Mouse (Mus musculus): ENCODE measurements around the gene Pkm.

Pkm gene

DNA sequence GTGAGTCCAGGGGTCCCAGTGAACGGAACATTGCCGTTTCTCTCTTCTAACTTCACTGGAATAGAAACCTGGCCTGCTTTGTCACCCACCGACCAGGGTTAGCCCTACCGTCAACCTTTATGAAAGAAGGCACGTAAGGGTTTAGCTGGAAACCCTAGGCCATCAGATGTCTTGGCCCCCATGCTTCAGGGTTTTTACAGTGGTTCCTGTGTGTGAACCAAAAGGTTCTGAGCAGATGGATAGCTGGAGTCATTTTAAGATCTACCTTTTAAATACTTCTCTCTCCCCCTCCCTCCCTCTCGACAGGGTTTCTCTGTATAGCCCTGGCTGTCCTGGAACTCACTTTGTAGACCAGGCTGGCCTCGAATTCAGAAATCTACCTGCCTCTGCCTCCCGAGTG lies 9.8 kb downstream of the Pkm start:
- DNase-seq (ENCODE audit: low spot score in 2 of 2), result no peak

DNA sequence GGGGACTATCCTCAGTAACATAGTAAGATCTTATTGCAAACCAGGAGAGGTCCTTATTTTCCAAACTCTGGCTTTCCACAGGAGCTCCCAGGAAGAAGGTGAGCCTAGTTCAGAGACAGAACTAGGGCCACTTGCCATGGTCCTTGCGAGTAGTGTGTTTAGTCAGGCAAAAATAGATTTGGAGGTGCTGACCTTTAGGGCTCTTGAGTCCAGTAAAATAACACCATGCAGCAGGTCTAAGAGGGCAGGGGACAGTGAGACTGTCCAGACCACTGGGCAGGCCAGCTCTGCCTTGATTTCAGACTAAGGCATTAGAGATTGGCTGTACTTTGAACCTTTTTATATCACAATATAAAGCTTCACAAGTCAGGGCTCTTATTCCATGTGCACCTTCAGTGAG lies 10.6 kb downstream of the Pkm start:
- DNase-seq (ENCODE audit: low spot score in 2 of 2), result no peak

DNA sequence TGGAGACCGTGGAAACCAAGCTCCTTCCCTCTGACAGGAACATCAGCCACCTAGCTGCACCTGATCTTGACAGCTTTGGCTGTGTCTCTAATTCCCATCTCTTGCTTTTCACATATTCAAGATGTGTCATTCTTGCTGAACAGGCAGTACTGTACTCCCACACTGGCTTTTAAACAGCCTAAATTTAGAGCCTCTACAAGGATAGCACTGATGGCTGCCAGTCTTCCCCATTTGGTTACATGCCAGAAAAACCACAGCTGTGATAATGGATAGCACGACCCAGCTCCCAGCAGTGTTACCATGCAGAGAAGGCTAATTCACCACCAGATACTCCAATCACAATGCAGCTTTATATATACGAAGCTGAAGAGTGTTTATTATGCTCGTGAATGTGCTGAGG lies 11.1 kb downstream of the Pkm start:
- peak in 1 of 2 experiments; percentile 48 for DNase-seq (ENCODE audit: low spot score in 2 of 2)

DNA sequence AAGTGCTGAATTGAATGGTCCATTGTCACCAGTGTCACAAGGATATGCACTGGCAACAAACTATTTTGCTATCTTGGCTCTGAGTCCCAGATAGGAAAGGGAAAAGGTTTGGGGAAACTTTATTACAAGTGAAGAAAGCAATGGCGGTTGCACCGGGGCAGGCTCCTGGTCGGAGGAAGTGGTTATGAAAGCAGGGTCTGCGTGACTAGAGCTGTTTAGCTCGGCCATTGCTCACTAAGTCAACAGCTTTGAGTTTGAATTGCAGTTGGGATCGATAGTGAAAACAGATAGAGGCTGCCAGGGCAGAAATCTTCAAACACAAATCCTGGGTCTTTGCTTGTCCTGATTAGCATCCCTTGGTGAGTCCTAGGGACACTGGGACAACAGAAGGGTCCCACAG lies 11.7 kb downstream of the Pkm start:
- DNase-seq (ENCODE audit: low spot score in 2 of 2), result no peak

DNA sequence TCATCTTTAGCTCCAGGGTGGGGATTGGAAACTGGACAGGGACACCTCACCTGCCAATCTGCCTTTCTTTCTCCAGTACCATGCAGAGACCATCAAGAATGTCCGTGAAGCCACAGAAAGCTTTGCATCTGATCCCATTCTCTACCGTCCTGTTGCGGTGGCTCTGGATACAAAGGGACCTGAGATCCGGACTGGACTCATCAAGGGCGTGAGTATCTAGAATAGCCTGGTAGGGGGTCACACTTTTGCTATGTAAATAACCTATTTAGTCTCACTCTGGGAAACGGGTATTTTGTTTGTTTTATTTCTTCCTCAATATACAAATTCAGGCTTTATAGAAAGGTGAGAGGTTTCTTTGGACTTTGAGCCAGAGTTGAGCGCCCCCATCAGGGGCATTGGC lies 12.3 kb downstream of the Pkm start:
- no peak for DNase-seq (ENCODE audit: low spot score in 2 of 2)

DNA sequence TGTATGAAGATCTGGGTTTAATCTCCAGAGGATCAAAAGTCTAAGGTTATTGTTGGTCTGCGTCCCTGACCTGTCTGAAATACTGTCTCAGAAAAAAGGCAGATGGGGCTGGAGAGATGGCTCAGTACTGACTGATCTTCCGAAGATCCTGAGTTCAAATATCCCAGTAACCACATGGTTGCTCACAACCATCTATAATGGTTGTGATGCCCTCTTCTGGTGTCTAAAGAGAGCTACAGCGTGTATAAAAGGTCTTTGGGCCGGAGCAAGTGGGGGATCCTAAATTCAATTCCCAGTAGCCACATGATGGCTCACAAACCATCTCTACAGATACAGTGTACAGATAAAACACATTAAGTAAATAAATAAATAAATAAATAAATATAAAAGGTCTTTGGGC lies 13.0 kb downstream of the Pkm start:
- DNase-seq (ENCODE audit: low spot score in 2 of 2), result no peak

DNA sequence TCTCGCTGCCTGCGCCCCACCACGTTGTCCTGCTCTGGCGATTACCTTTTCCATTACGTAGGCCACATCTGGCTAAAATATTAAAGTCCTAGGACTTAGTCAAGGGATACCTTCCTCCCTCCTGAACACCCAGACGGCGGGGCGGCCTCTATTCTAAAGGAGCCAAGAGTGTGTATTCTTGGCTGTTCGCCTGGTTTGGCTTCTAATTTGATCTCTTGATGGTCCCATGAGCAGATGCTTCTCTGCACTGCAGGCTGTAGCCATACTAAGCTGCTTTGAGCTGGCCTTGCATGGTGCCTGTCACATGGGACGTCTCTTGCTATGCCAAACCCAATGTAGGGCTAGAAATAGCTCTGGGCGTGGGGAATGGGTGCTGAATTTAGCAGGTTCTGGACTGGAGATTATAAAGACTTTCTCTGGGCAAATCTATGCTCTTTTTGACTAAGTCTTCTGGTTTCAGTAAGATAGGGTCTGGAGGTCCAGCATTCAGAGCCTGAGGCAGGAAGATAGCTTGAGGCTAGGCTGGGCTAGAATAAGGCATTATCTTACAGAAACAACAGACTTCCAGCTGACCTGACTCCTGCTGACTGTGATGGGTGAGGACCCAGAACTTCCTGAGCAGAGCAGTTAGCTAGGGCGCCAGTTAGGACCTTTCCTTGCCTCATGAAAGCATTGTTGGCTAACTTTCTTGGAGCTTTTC lies 16.2 kb downstream of the Pkm start:
- DNase-seq (ENCODE audit: low spot score in 2 of 2), result peak in 1 of 2 experiments; percentile 41

DNA sequence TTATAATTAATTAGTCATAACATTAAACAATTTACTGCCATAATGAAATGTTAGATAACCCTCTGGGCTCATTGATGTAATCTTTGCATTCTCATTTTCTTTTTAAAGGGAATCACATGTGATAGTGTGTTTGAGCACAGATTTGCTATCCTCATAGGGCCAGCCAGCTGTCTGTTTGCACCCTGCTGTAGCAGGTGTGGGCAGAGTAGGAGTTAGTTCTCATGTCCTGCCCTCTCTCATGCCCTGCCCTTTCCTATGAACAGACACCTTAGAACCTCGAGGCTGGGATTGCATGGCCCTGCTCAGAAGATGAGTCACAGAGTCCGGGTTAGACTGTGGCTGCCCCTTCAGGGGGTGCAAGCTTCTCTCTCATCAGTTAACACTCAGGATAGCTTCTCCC lies 17.3 kb downstream of the Pkm start:
- no peak for DNase-seq (ENCODE audit: low spot score in 2 of 2)

DNA sequence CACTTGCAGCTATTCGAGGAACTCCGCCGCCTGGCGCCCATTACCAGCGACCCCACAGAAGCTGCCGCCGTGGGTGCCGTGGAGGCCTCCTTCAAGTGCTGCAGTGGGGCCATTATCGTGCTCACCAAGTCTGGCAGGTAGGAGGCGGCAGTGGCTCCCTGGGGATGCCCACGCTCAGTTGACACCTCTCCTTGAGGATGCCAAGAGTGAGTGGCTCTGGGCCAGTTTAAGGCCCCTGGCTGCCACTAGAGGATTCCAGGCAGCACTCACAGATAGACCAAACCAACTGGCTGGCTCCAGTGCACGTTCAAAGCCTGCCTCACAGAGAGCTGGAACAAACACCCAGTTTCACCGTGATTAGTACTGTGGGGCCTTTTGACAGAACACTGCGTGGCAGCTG lies 19.4 kb downstream of the Pkm start:
- DNase-seq (ENCODE audit: low spot score in 2 of 2), result no peak

DNA sequence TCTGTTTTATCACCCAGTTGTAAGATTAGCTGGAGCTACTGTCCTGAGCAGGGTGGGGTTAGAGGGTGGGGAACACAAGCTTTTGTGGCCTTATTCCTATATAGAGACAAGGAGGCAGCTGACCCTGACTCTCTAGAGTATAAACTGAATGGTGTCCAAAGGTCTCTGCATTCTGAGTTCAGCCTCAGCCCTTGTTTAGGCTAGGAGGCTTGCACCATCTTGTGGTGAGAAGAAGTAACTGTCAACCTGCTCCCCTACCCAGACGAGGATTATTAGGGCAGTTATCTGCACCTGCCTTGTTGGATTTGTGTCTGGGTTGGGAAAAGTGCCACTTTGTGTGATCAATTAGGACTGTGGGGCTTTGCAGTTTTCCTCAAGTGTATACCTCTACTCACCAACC lies 22.1 kb downstream of the Pkm start:
- no peak for DNase-seq (ENCODE audit: low spot score in 2 of 2)

DNA sequence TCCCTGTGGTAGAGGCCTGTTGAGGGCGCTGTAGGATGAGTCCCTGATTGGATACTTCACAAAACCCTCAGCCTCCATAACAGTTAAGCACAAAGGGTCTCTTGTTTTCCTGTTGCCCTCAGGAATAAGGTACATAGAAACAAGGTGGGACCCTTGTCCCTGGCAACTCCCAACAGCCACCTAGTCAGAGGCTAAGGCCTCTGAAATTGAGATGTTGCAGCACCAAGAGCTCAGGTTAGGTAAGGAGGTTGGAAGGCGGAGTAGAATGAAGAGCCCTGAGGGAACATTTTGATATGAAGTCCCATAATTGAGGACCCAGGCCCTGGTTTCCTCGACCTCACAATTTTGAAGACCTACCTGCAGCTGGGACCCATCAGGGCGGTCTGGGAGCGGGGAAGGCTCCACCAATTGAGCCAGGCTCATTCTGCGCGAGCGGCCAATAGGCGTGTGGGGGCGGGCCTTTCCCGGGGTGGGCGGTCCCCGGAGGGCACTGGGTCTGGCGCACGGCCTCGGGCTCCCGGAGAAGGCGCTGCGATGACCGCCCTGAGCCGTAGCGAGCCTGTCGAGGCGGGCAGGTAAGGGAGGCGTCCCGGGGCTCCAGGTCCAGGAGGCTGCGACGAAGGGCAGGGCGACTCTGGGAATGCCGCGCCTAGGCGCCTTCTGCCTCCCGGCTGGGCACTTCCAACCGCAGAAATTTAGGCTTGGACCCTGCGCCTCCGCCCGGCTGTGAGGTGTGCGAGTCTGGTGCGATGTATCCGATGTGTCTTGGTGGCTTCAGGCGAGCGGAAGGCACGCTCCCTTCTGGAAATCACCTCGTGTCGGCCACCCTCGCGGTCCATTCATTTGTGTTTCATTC lies 23.7 kb downstream of the Pkm start, which contains the start of gene Gramd2:
Gramd2 (plus strand) TSS at position 467 of the 856 bp plus-strand sequence.
- DNase-seq (ENCODE audit: low spot score in 2 of 2), result peak; percentile 63 to 68

DNA sequence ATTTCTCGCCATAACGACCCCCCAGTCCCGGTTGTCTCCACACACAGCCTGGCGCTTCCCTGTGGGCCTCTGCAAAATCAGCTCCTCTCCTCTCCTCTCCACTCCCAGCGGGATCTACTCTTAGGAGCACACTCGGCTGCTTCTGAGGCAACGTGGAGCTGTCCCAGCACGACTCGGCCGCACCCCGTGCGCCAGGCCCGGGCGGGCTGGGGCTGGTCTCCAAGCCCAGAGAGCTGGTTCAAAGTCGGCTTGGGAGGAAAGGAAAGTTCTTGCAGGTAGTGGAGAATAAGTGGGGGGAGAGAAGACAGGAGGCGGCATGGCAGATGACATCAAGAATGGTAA lies 24.3 kb downstream of the Pkm start:
- no peak for DNase-seq (ENCODE audit: low spot score in 2 of 2)

DNA sequence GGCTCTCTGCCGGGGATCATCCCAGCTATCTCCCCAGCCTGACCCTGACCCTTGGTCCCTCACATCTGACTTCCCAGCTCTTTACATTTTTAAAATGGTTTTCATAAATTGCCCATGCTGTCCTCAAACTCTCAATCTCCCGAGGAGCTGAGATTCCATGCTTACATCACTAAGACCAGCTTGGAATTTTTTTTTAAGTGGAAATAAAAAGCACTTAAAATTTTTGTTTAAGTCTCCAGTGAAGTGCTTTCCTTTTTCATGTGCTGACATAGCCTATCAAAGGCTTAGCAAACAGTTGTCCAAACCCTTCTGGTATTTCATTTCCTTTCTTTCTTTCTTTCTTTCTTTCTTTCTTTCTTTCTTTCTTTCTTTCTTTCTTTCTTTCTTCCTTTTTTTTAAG lies 27.9 kb downstream of the Pkm start:
- no peak for DNase-seq (ENCODE audit: low spot score in 2 of 2)

DNA sequence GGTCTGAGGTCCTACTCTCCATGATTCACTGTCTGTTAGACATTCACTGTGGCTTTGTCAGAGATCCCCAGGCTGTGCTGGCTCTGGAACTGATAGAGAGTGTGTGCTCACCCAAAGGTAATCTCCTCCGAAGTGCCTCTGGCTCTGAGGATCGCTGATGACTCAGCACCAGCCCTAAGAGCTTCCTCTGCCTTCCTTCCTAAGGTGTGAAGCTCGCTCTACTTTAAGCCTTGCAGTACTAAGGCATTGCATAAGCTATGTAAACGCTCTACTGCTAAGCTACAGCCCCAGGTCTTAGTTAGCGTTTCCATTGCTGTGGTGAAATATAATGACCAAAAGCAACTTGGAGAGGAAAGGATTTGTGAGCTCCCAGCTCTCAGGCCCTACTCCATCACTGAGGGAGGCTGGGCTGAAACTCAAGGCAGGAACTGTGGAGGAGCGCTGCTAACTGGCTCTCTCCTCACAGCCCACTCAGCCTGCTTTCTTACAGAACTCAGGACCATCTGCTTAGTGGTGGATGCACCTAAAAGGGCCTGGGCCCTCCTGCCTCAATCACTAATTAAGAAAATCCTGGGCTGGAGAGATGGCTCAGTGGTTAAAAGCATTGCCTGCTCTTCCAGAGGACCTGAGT lies 31.4 kb downstream of the Pkm start:
- peak; percentile 64 to 74 for DNase-seq (ENCODE audit: low spot score in 2 of 2)

DNA sequence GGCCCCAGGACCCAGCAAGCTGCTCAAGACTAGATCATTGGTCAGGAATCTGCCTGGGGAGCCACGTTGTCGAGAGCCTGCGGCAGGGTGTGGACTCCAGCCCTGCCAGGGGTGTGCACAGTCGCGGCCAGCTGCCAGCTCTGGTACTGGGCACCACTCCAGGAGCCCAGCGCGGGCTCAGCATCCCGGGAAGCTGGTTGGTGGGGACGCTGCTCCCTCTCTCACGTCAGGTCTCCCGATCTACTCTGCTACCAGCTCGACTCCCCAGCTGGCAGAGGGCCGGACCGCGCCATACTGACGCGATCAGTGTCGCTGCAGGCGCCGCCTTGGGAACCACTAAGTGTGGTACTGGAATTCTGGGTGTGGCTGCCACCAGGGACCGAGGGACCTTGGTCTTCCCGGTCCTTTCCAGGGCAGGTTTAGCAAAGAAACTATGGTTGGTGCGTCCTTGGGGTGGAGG lies 35.5 kb downstream of the Pkm start:
- DNase-seq (ENCODE audit: low spot score in 2 of 2), result peak; percentile 83 to 84

DNA sequence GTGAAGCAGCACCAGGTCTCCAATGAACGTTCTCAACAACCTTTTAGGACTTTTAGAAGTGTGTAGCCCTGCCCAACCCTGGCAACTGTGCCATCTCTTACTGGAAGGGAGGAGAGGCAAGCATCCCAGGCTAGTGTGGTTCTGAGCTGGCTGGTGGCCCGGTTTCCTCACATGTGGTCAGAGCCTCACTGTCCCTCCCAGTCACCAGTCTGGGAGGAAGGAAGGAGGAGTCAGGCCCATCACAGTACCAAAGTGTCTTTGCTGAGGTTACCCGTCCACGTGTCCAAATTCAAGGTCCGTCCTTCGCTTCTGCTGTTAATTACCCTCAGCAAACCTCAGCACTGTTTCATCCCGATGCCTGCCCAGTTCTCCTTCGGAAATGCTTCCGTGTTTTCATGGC lies 36.0 kb downstream of the Pkm start:
- peak in 1 of 2 experiments; percentile 54 for DNase-seq (ENCODE audit: low spot score in 2 of 2)

DNA sequence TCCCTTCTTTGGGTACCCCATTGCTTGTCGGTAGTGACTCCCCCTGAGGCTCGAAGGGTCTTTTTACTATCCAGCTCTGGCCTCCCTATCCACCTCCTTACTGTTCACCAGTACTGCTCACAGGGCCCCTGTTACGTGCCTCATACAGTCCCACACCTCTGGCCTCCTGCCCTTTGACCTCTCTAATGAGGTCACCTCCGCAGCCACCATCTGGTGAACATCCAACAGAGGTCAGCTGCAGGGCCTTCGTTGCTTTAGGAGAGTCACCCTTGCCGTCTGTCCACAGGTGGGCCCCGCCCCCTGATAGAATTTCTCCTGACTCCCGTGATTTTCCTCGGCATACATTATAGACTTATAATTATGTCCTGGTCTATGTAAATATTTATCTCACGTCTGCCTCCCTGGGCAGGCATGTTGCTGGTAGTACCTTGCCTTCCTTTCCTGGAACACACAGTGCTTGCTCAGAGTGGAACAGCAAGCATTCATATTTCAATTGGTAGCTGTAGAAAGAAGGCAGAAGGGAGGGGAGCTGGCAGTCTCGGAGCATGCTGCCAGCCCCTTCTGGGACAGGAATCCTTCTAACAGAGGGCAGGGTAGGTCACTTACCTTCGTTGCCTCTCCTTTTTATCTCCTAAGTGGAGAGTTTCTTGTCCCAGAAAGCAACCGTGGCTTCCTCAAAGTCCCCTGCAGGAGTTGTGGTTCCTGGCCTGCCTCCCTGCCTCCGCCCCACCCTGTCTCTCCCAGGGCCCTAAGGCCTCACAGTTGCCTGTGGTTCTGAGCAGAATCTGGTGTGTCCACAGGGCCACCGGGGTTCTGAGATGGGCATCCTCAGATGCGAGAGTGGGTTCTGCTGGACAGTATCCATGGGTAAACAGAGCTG lies 38.6 kb downstream of the Pkm start:
- no peak for DNase-seq (ENCODE audit: low spot score in 2 of 2)

DNA sequence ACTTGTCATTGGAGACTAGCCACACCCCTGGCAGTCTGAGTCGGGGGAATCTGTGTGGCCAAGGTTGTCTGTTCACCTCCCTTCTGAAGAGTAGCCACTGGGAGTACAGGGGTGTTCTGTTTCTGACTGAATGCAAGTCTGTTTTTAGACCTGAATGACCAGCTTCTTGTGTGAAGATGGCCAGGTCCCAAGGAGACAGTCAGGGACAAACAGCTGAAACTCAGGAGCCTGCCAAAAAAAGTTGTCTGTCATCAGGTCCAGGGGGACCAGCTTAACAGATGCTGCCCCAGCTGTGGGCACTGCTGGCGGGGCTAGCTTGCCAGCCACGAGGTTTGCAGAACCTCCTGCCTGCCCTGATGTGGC lies 39.3 kb downstream of the Pkm start:
- no peak for DNase-seq (ENCODE audit: low spot score in 2 of 2)

DNA sequence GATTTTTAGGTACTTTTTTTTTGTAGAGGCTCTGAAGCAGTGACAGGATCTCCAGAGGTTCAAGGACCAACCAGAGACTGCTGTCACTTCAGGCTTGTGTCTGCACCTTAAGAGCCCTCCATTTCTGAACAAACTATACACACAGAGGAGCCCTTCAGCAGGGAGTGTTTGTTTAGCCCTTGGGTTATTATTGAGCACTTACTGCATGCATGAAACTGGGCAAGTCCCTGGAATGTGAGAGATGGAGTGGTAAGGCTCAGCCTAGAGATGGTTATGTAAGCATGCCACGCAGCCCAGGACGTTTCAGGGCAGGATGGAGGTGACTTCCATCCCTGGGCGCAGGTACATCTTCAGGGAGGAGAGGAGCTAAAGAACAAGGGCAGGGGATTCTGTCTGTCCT lies 40.2 kb downstream of the Pkm start:
- DNase-seq (ENCODE audit: low spot score in 2 of 2), result no peak

DNA sequence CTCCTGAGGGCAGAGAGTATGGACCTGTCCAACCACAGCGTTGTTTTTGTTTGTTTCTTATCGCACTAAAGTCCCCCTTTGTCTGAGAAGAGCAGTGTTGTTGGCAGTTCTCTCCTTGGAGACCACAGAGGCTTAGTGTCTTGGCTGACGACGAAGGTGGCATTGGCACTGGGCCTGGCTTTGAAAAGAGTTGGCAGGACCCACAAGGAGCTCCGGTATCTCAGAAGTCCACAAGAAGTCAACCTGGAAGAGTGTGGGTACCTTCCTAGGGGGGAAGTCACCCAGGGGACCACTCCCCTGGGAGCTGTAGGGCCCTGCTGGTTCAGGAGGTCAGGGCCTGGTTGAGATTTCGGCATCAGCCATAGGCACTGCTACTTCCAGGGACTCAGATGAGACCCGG lies 44.9 kb downstream of the Pkm start:
- no peak for DNase-seq (ENCODE audit: low spot score in 2 of 2)

DNA sequence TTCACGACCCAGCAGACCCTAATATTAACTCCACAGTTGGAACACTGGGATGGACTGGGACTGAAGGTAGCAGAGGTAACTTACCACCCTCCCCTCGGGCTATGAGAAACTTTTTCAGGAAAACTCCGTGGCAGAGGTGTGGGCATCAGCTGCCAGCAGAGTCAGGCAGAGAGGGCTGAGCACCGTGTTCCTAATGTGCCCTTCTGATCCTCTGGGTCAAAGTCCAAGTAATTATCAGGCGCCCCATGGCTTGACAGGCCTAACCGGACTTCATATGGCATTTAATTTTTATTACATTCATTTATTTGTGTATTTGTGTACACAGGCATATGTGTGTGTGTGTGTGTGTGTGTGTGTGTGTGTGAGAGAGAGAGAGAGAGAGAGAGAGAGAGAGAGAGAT lies 46.9 kb downstream of the Pkm start:
- DNase-seq (ENCODE audit: low spot score in 2 of 2), result no peak
